ENCODE assay signal across 17 mouse cellular contexts in genomic region chr7:118981831-118982230, GRCm38 (mm10). TPM values are rescaled to one million over a fixed set of nuclear protein-coding genes. Genes with fewer than 3 reads are reported as not detected.
DNase-seq lines count a peak whose midpoint lies in the region; ATAC-seq and TF ChIP-seq lines count a peak whose summit lies in the region.
"Had no signal": no experiment of that assay in that cellular context is flagged by ENCODE, and none has a peak within 500 bp of the region (broad histone marks: within the 10 kb centered on the region; RNA-seq: fewer than 3 reads in every experiment).

No protein-coding gene starts in this region.

- no peak overlapping the region for H3K4me3 ChIP-seq in layer of hippocampus, adult 2 months
- no peak overlapping the region for H3K4me3 ChIP-seq in lung, postnatal 0 days (ENCODE audit: low read depth, low read length)
- H3K4me3 ChIP-seq in midbrain, embryonic 14.5 days (replicated peaks; ENCODE audit: low read depth, low read length) = no peak overlapping the region
- H3K4me3 ChIP-seq: embryonic facial prominence, embryonic 10.5 days; forebrain, embryonic 13.5 days; heart, embryonic 10.5 days; hindbrain, embryonic 13.5 days had no signal

- H3K36me3 ChIP-seq in lung, postnatal 0 days (ENCODE audit: insufficient read depth, low read length) = no peaks in the 10 kb centered on the region
- 0 out of 2 replicates have a peak, but pooled peaks cover 5% of the 10 kb centered on the region for H3K36me3 ChIP-seq in midbrain, embryonic 14.5 days (ENCODE audit: control insufficient read depth, insufficient read depth, low read length)

- H3K9me3 ChIP-seq in lung, postnatal 0 days (ENCODE audit: low read length) = no peaks in the 10 kb centered on the region
- no peaks in the 10 kb centered on the region for H3K9me3 ChIP-seq in midbrain, embryonic 14.5 days (ENCODE audit: control insufficient read depth, low read length)
- H3K9me3 ChIP-seq: embryonic facial prominence, embryonic 10.5 days; forebrain, embryonic 13.5 days; heart, embryonic 10.5 days; hindbrain, embryonic 13.5 days had no signal

- ATAC-seq in lung, postnatal 0 days = no peak
- ATAC-seq in midbrain, embryonic 14.5 days (ENCODE audit: low FRiP score, low TSS enrichment) = no peak
- ATAC-seq: activated CD4-positive, CD25-positive, alpha-beta regulatory T cell, adult 4 months; forebrain, embryonic 13.5 days; forebrain, postnatal 0 days; Patski had no signal

- no peaks in the 10 kb centered on the region for H3K27me3 ChIP-seq in lung, postnatal 0 days (replicated peaks; ENCODE audit: insufficient read depth, low read length)
- H3K27me3 ChIP-seq in midbrain, embryonic 14.5 days (ENCODE audit: control insufficient read depth, insufficient read depth, low read length) = no peaks in the 10 kb centered on the region
- H3K27me3 ChIP-seq: forebrain, embryonic 13.5 days; hindbrain, embryonic 13.5 days; Patski had no signal

- peak; percentile 31 for DNase-seq in cerebellum, adult 9-10 months
- no peak for DNase-seq in cerebellum, postnatal 4 days (ENCODE audit: low spot score in 2 of 2)
- no peak for DNase-seq in layer of hippocampus, adult 2 months (ENCODE audit: low spot score in 2 of 2)
- DNase-seq in layer of hippocampus, adult 11-12 months (ENCODE audit: low spot score) = no peak
- DNase-seq in lung, postnatal 25 days (ENCODE audit: low spot score) = peak; percentile 44
- DNase-seq in lung, postnatal 0 days (ENCODE audit: low spot score) = no peak
- peak; percentile 15 for DNase-seq in 3T3-L1 (ENCODE audit: low read depth, low spot score)
- no peak for DNase-seq in midbrain, embryonic 14.5 days
- DNase-seq: cerebellum, postnatal 36 days; forebrain, postnatal 0 days had no signal

- peak overlapping the region; percentile 89 for H3K27ac ChIP-seq in layer of hippocampus, adult 2 months
- H3K27ac ChIP-seq in lung, postnatal 0 days (ENCODE audit: low read length) = no peak overlapping the region
- H3K27ac ChIP-seq in midbrain, embryonic 14.5 days (replicated peaks; ENCODE audit: low read depth, low read length) = no peak overlapping the region
- H3K27ac ChIP-seq: embryonic facial prominence, embryonic 10.5 days; forebrain, embryonic 13.5 days; heart, embryonic 10.5 days; hindbrain, embryonic 13.5 days; hindbrain, postnatal 0 days had no signal

- H3K4me2 ChIP-seq in lung, postnatal 0 days (replicated peaks; ENCODE audit: low read depth, low read length) = no peak overlapping the region
- H3K4me2 ChIP-seq in midbrain, embryonic 14.5 days (ENCODE audit: low read length) = no peak overlapping the region
- H3K4me2 ChIP-seq: forebrain, embryonic 13.5 days; hindbrain, embryonic 13.5 days had no signal

- H3K9ac ChIP-seq in lung, postnatal 0 days (replicated peaks; ENCODE audit: low read depth) = no peak overlapping the region
- no peak overlapping the region for H3K9ac ChIP-seq in midbrain, embryonic 14.5 days (replicated peaks; ENCODE audit: low read length)
- H3K9ac ChIP-seq: forebrain, postnatal 0 days; hindbrain, embryonic 13.5 days had no signal

- no peak for TF ChIP-seq EP300 in lung, postnatal 0 days (IDR thresholded peaks at IDR 0.05)

- TF ChIP-seq CTCF in layer of hippocampus, adult 2 months (conservative IDR thresholded peaks at IDR 0.05) = no peak
- no peak for TF ChIP-seq CTCF in lung, postnatal 0 days (IDR thresholded peaks at IDR 0.05)

- WGBS in lung, postnatal 0 days = 79% methylated on average over 5 of the region's 5 CpGs
- WGBS in midbrain, embryonic 14.5 days = 91% methylated on average over 5 of the region's 5 CpGs

- no peaks in the 10 kb centered on the region for H3K4me1 ChIP-seq in lung, postnatal 0 days (ENCODE audit: insufficient read depth, low read depth, low read length)
- peaks cover 7% of the 10 kb centered on the region for H3K4me1 ChIP-seq in midbrain, embryonic 14.5 days (ENCODE audit: control insufficient read depth, insufficient read depth, low read length)

RNA-seq across cellular contexts. Expression of gene Gprc5b, which starts 13.2 kb away (rescaled TPM):
- total RNA-seq in layer of hippocampus, adult 2 months (2021) = 100 to 1,000 TPM; 124 to 134 TPM
- 2.1 and 2.7 TPM in 2 replicates for polyA plus RNA-seq in lung, postnatal 0 days (2015; fragmentation: Nextera tagmentation; extraction: Ambion mirVana)
- 7.1 and 11.7 TPM in 2 replicates for polyA plus RNA-seq in midbrain, embryonic 14.5 days (2014; fragmentation: Nextera tagmentation; extraction: Ambion mirVana)

Comparison
In these comparisons a context has a peak if more than half of its experiments do, and no peak if none do; other contexts are left out.
1. DNase-seq: peak in cerebellum, adult 9-10 months (single experiment), lung, postnatal 25 days (single experiment) and 3T3-L1 (single experiment); none in cerebellum, postnatal 4 days (0 of 2), layer of hippocampus, adult 2 months (0 of 2), layer of hippocampus, adult 11-12 months (single experiment), lung, postnatal 0 days (single experiment) and midbrain, embryonic 14.5 days (single experiment).